Mouse (Mus musculus) right cerebral cortex, postnatal 4 days (tissue): ENCODE data around the gene Cspg4.
A peak's percentile ranks its signal among the peaks of the same experiment; 100 is the strongest.
"Not testable (repeated sequence)": the region's sequence is repeated elsewhere in the genome, so short reads cannot be mapped to it uniquely, and the experiment has no call there.

Experiments
- DNase-seq: peaks from one replicate; pipeline ENCODE4 v3.0.0-alpha.2; 2022

The Cspg4 gene

DNA sequence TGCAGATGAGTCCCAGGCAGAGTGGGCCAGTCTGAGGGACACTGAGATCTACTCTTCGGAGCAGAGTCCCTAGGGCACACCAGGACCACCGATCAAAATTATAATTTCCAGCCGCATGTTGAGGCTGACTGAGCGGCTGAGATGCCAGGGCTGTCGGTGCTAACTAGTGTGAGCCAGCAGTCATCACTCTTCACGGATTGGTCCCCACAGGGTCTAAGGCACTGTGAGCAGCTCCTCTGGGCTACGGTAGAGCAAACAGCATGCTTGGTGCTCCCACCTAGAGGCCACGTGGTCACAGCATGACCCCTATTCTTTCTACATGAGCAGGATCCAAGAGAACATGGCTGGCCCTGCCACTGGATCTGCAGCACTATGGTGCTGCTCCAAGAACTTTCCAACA, 28.5 kb downstream of the Cspg4 start:
- no peak for DNase-seq

DNA sequence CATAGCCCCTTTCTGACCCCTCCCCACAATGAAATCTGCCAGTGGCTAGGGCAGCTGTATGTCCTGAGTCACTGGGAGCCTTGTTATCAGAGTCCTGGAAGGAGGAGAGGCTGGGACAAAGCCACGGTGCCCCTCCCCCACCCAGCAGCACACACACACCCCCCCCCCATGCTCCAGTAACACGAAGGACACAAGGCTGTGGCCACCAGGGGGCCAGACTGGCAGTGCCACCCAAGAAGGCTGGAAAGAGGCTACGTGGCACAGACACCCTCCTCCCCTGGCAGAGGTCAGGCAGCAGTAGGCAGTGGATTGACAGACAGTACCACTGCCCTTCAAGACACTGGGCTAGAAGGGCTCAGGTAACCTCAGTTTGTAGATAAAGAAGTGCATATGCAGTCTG, 29.2 kb downstream of the Cspg4 start:
- DNase-seq: peak; percentile 55

DNA sequence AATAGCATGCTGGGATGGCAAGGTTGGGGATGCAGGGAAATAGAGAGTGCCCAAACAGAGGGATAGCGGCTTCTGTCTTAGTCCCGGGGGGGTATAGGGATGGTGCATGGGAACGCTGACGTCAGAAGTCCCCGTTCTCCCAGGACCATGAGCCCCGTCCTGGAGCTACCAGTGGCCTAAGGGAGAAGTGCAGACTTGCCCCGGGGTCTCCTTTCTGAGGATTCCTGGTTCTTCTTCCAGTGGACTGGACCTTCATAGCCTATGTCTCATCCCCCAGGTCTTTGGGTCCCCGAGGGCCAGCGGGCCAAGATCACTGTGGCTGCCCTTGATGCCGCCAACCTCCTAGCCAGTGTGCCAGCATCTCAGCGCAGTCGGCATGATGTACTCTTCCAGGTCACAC, 31.9 kb downstream of the Cspg4 start:
- DNase-seq: no peak

DNA sequence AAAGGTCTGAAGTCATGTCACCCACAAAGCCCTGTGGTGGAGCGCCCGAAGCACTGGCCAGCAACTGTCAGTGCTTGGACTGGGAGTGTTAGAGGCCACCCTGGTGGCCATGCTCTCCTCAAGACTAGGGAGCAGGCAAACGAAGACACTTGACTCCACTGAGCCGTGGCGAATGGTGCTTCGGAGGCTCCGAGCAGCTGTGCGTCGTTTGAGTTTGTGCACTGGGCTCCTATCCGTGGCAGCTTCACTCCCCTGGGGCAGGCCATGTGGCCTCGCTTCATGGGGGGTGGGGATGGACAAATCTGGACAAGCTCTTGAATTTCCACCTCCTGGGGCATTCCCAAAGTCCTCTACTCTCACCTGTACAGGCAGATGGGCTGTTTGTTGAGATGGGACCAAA, 34.6 kb downstream of the Cspg4 start:
- no peak for DNase-seq

DNA sequence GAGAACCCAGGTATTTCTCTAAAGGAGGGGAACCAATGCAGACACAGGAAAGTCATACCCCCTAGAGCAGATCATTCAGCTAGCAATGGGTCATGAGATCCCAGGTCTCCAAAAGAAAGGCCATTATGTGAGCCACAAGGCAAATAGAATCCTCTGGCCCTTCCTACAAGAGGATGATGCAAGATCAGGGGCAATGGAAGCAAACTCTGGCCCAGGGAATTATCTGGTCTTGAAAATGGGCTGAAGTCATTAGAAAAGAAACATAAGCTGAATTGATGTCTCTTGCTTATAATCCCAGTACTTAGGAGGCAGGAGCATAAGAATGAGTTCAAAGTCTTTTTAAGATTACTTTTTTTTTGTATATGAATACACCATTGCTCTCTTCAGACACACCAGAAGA, 35.2 kb downstream of the Cspg4 start:
- DNase-seq: no peak

DNA sequence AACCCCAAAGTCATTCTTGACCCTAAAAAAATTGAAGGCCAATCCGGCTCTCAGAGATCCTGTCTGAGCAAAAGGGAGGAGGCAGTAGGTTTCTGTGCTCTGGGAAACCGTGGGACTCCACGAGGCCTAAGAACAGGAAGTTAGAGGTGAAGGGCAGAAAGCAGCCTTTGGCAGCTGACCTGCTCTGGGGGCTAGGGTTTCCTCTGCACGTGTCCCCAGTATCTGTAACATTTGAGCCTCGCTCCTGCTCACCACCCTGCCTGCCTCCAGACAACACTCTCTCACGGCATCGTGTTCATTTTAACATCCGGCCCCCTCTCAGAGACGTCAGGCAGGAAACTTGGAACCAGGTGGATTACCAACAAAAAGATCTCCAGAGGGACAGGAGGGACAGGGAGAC, 35.7 kb downstream of the Cspg4 start:
- no peak for DNase-seq

DNA sequence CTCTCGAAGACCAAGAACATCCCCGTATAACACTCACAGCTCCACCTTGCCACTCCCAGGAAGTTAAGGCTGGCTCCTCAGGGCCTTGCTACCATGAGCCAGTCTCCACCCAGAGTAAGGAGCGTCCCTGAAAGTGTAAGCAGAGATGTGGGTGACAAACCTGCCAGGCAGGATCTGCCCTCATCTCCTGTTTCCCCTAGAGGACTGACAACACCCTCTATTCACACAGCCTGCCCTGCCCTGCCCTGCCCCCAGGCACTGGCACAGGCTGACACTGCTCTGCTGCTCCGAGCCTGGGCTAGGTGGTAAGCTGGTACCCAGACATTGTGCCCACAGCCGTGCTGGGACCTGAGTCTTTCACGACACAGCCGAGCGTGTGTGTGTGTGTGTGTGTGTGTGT, 36.4 kb downstream of the Cspg4 start:
- no peak for DNase-seq

DNA sequence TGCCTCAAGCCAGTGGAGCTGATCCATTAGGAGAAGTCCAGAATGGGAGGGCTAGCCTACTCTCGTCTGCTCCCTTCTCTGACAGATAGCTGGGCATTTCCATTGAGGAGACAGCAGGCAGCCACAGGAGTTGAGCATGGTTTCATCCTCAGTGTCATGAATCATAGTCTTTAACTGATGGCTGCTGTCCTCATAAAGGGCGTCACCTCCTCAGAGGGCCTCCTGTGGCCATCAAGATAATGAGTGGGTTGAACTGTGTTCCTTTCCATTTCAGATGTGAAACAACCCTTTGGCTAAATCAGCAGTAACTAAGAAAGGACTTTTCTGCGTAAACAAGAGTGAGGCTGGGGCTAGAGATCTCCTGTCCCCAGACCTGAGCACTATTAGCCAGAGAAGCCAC, 38.8 kb downstream of the Cspg4 start:
- DNase-seq: no peak

DNA sequence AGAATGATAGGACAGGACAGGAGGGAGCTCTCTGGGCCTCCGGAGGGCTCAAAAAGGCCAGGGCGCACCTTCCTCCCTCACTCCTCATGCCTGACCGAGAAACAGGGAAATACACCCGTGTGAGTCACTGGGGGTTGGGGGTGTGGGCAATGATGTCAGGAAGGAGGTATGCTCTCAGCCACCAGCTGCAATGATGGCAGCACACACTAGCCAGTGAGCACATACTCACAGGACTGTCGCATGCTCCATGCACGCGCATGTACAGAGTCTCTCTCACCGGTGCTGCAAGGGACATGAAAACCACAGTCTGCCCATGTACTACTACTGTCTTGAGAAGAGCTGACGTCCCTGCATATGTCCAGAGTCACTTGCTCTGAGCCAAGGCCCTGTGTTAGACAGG, 42.7 kb downstream of the Cspg4 start:
- no peak for DNase-seq

DNA sequence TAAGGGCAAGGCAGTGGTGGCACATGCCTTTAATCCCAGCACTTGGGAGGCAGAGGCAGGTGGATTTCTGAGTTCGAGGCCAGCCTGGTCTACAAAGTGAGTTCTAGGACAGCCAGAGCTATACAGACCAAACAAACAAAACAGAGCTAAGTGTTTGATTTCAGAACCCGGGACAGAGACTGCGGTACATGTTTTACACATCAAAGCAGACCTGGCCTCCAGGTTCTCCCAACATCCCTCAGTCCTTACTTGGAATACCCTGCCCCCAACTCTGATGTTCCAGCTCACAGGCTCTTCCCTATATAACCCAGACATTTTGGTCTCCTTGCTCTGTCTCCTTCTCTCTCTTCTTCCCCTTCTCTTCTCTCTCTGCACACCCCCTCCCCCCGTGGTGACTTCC, 45.2 kb downstream of the Cspg4 start:
- not testable (repeated sequence) for DNase-seq

DNA sequence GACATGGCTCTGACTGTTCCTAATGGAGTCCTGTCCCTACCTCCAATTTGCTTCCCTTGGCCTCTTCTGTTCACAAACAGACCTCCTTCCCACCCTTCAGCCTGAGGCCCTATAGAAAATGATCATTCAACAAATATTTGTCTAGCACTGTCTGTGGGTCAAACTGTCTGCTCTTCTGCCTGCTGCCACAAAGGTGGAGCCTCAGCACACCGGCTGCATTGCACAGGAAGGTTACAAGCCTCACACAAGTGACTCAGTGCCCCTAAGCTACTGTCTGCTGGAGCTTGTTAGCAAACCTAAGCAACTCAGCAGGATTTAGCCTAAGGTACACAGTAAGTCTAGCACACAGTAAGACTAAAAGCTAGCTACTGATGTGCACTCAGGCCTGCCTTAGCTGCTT, 46.2 kb downstream of the Cspg4 start:
- DNase-seq: no peak

DNA sequence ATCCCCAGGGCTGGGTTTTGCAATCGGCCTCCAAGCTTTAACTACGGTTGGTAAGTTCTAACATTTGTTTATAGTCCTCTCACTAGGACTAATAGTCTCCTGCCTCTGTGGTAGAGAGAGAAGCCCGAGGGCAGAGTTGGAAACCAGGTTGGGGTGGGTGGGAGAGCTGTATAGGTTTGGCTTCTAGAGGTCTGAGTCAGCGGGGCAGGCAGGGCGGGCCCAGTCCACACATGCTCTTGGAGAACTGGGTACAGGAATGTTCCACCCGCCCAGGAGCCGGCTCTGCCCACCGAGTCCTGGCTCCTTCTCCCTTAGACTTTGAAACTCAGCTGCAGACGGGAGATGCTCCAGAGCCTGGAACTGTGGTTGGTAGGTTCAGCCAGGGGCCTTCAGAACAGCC, 49.2 kb downstream of the Cspg4 start:
- DNase-seq: no peak

DNA sequence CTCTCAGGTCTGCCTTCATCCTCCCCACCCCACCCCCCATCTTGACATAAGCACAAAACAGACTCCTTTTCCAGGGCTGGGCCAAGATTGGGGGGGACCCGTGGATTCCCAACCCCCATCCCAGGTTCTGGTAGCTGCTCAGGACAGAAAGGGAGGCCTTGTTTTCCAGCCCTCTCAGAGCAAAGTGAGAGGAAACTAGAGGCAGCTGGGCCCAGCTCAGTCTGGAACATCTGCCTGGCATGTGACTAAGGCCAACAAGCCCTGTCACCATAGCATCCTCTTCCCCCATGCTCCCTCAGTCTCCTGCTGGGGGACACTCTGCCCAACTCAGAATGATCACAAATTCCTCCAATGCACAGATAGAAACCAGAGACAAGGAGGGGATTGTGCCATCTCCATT, 50.3 kb downstream of the Cspg4 start:
- no peak for DNase-seq

DNA sequence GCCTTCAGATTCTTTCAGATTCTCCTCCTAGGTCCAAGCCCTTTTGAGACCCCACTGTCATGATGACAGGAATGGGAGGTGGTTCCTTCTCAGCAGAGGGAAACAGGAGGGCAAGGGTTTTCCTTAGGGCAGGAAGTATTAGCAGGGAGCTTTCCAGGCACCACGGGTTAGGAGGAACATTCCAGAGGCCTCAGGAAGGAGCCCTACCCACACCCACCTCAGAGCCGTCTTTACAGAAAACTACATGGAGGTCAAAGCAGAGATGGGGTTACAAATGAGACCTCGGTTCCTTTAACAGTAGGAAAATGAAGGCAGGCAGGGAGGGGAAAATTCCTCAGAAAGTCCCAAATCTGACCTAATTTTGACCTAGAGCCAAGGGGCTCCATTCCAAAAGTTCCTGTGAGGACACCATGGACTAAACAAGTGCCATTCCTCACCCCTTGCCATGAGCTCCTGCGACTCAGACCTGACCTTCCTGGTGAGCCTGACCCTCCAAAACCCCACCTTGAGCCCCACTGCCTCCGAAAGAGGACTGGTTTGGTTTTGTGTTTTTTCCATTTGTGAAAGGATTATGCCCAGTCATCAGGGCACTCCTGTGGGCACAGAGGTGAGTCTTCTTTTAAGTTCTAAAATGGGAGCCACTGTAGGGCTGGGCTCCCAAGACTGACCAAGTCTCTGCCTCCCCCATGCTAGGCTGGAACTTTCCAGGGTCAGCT, 51.0 kb downstream of the Cspg4 start:
- no peak for DNase-seq

DNA sequence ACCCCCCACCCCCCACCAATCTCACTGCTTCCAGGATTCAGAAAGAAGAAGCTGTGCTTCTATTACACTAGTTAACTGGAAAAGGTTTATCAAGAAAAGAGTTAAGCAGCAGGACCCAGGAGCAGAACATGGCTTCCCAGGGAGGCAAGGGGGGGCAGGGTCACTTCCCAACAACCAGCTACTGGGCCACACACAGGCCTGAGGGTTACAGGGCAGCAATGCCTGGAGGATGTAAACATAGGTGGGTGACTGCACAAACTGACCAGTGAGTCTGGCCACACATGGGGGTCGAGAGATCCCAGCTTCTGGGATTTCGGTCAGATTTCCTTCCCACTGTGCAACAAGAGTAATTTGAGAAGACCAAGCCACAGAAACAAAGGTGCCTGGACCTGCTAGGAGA, 52.3 kb downstream of the Cspg4 start:
- DNase-seq: no peak

DNA sequence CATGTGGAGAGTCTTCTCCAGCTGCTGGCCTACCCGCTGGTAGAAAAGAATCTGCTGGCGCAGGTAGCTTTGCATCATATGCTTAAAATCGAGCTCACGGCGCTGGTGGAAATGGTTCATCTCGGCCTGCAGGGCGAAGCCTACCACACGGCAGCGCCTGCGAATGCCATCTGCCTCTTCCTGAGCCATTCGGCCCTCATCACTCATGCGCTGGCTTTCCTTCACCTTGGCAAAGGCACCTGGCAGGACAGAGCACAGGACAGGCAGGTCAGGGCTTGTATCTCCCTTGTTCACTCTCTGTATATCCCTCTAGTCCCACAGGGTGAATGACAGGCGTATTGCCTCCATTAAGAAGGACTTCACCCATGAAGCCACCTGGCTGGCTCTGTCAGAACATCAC, 53.6 kb downstream of the Cspg4 start:
- DNase-seq: no peak

DNA sequence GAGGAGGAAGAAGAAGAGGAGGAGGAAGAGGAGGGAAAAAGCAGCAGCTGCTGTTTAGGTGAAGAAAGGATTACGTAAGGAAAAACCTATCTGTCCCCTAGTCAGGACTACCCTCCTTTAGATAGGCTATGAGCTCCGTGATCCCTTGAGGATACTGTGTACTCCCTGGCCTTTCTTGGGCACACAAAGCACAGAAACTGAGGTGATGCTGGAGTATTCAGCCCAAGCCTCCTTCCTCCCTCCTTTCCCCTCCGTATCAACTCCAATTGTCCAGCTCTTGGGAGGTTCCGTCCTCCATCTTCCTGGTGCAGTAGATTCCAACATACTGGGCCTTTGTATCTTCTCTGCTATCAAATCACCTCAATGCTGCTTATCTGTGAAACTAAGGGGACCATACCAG, 57.9 kb downstream of the Cspg4 start:
- DNase-seq: no peak

DNA sequence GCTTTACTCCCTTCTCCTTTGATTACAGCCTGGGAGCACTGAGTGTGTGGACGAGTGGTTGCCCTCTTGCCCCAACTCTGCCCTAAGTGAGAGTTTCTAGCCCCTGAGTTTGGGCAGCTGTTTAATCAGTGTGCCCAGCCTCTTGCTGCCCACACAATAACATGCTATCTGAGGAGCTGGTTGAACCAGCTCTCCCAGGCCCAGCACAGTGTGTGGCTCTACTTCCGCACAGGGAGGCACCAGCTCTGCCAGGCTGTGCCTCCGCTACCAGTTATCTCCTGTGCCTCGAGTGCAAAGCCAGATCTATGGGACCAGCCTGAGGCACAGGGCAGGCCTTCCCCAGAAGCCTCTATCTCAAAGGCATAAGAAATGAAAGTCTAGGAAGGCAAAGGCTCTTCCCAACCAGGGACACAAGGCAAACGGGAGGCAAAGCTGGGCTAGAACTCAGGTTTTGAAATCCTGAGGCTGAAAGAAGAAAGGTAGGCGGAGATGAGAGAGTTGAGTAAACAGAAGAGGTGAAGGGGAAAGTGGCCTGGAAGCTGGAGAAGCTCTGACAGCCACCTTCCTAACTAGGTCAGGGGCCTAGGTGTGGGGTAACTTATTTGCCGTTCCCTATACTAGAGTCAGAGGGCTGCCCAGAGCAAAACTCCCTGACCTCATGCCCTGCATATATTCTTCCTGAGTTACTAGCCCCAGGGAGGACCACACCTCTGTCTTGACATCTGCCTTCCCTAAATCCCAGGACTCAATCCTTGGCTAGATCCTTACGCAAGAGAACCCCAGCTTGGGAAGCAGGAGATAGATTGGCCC, 59.2 kb downstream of the Cspg4 start:
- DNase-seq: no peak

DNA sequence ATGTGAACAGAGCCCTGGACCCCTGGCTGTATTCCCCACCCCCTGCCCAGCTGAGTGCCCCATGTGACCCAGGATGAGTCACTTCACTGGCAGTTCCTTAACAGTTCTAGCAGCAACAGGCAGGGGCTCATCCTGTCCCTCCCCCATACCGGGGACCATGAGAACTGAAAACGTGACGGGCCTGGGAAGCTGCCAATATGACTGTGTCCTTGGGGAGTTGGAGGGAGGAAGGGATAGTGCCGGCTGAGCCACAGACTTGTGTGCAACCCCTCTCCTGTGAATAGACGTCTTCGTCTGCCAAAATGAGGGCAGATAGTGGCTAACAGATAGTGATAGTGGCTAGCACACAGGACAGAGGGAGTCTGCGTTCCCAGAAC, 59.8 kb downstream of the Cspg4 start:
- peak; percentile 44 for DNase-seq

DNA sequence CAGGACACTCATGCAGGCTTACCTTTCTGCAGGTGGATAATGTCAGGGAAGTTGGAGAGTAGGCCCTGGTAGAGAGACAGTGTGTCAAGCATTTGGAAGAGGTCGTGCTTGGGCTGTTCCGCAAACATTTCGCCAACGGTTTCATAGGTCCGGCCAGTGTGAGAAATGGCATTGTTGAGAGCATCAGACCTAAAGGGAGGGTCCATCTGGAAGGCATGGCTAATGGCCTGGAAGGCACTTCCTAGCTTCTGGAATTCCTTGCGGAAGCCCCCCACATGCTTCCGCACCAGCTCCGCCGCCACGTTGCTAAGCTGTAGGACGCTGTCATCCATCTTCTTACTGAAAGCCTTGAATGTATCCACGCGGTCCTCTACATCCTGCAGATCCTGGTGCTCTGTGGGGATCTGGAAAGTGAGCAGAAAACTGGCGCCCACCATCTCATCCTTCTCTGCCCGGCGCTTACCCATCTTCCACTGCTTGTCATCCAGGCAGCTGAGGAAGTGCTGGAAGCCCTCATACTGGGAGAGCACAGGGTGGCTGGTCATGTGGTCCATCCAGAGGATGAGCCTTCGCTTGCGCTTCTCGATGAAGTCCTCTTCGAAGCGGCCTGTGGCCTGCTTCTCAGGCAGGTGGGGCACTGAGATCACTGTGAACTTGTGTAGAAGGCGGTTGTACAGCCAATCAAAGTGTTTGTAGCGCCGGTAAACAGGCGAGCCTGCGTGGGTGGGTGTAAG, 60.6 kb downstream of the Cspg4 start:
- no peak for DNase-seq

DNA sequence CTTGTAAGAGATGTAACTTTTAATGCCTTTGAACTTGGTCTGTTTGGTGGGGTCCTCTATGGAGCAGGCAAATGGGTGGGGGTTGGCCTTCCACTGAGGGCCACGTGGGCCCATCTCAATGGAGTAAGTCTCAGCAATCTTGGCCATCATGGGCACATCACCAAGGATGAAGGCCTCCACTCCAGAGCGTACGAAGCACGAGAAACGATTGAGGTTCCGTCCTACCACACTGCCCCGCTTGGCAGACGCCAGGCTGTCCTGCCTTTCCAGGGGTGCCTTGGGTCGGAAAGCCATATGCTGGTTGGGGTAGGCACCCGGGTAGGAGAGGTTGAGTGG, 61.2 kb downstream of the Cspg4 start:
- no peak for DNase-seq

DNA sequence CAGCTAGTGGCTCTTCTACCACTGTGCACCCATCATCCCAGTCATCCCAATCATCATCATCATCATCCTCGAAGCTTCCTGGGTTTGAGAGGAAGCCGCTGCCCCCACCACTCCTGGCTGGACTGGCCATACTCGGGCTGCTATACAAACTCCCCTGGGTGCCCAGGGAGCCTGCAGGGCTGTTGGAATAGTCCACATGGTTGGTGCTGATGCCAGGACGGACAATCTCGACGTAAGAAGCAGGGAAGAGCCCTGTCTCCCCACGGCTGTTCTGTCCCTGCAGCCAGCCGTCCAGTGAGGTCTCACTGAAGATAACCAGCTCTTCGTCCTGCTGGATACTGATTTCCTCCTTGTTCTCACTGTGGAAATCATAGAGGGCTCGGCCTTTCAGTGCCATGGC, 61.6 kb downstream of the Cspg4 start:
- DNase-seq: no peak

DNA sequence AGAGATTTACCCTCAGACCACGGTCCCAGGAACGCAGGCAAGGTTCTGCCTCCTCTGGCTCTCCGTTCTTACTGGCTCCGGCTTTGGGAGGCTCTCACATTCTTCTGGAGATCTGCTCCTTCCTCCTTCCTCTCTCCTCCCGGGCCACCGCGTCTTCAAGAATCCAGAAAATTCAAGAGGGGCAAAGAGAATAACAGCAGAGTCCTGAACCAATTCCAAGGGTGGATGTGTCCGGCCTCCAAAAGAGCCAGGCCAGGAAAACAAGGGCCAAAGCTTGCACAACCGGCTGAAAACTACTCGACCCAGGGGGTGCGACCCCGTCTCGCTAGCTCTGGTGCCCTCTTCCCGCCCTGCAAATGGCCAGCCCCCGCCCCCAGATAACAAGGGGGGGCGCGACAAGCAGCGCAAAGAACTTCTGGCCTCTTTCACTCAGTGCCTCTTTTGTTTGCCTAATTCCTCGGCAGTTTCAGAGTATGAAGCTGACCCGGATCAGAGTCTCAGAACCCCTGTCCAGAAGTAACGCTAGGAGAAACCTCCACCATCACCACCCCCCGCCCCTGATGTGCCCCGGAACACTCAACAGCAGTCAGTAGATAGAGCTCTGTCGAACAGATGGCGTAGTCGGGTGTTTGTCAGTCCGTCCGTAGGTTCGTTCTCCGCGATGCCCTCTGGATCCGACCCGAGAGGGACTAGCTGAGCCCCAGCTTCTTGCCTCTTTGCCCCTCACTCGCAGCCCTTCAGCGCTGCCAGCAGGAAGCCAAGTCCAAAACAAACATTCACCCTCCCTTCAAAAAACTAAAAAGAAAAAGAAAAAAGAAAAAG, 62.6 kb downstream of the Cspg4 start:
- no peak for DNase-seq
